Mouse (Mus musculus) heart, postnatal 0 days (tissue): ENCODE measurements at regions not wholly inside any gene's neighbourhood (a gene's known extent, or its start where the extent isn't known, plus 50 kb on each side); places are given as distances from the start of the nearest gene placed in this dataset.

Experiments used
- CTCF ChIP-seq: IDR thresholded peaks from 2 replicates; pipeline ENCODE4 v1.5.1; 2016; ENCODE audit warnings: antibody characterized with exemption, control low read depth, low read depth
- EP300 ChIP-seq: IDR thresholded peaks from 2 replicates; pipeline ENCODE4 v1.6.1; 2016; ENCODE audit warnings: antibody characterized with exemption, low read depth

- TF ChIP-seq CTCF (no peak), EP300 (no peak)
These were observed 647.4 kb upstream of the Cited2 start for GRCm38 (mm10) chr10:17075576-17075975.
